ENCODE assay signal across 31 mouse cellular contexts in genomic region chr2:122036064-122036463, GRCm38 (mm10). TPM values are rescaled to one million over a fixed set of nuclear protein-coding genes. Genes with fewer than 3 reads are reported as not detected.
DNase-seq lines count a peak whose midpoint lies in the region; ATAC-seq and TF ChIP-seq lines count a peak whose summit lies in the region.
"Had no signal": no experiment of that assay in that cellular context is flagged by ENCODE, and none has a peak within 500 bp of the region (broad histone marks: within the 10 kb centered on the region; RNA-seq: fewer than 3 reads in every experiment).

No protein-coding gene starts in this region.

- no peaks in the 10 kb centered on the region for H3K9me3 ChIP-seq in stomach, embryonic 15.5 days
- H3K9me3 ChIP-seq in stomach, postnatal 0 days (ENCODE audit: control insufficient read depth, low read length): no peaks in the 10 kb centered on the region
- no peaks in the 10 kb centered on the region for H3K9me3 ChIP-seq in liver, embryonic 12.5 days (replicated peaks)
- H3K9me3 ChIP-seq in liver, postnatal 0 days (ENCODE audit: low read length): no peaks in the 10 kb centered on the region
- H3K9me3 ChIP-seq: embryonic facial prominence, embryonic 13.5 days; forebrain, embryonic 12.5 days; hindbrain, embryonic 10.5 days; hindbrain, embryonic 15.5 days; limb, embryonic 10.5 days; limb, embryonic 15.5 days; megakaryocyte, embryonic 14.5 days; midbrain, embryonic 15.5 days; neural tube, embryonic 15.5 days had no signal

- peak; percentile 35; the same call in 1 of the 2 replicates for ATAC-seq in stomach, embryonic 15.5 days (ENCODE audit: insufficient read depth, low FRiP score, low read depth)
- no peak for ATAC-seq in stomach, postnatal 0 days (ENCODE audit: low FRiP score, low TSS enrichment)
- ATAC-seq in liver, embryonic 12.5 days: peak; percentile 82
- ATAC-seq in liver, postnatal 0 days: peak; percentile 47
- ATAC-seq: activated CD4-positive, CD25-positive, alpha-beta regulatory T cell, adult 4 months; CD4-positive, CD25-positive, alpha-beta regulatory T cell, adult 4 months; forebrain, postnatal 0 days; inflammation-experienced regulatory T-cells, adult 6 months; midbrain, embryonic 15.5 days had no signal

- H3K4me3 ChIP-seq in stomach, embryonic 15.5 days (replicated peaks): no peak overlapping the region
- no peak overlapping the region for H3K4me3 ChIP-seq in stomach, postnatal 0 days (ENCODE audit: low read depth, low read length)
- H3K4me3 ChIP-seq in liver, embryonic 12.5 days: peak overlapping the region; percentile 17; the same call in 1 of the 2 replicates
- H3K4me3 ChIP-seq in liver, postnatal 0 days (ENCODE audit: low read depth, low read length): no peak overlapping the region
- H3K4me3 ChIP-seq: embryonic facial prominence, embryonic 13.5 days; forebrain, embryonic 12.5 days; hindbrain, embryonic 10.5 days; hindbrain, embryonic 15.5 days; layer of hippocampus, adult 2 months; limb, embryonic 10.5 days; limb, embryonic 15.5 days; megakaryocyte, embryonic 14.5 days; midbrain, embryonic 15.5 days; neural tube, embryonic 15.5 days had no signal

- H3K36me3 ChIP-seq in stomach, embryonic 15.5 days: peaks cover 11% of the 10 kb centered on the region
- no peaks in the 10 kb centered on the region for H3K36me3 ChIP-seq in stomach, postnatal 0 days (ENCODE audit: control insufficient read depth, insufficient read depth, low read length)
- peaks cover 86% of the 10 kb centered on the region for H3K36me3 ChIP-seq in liver, embryonic 12.5 days
- H3K36me3 ChIP-seq in liver, postnatal 0 days (replicated peaks; ENCODE audit: insufficient read depth, low read length): peaks cover 35% of the 10 kb centered on the region
- H3K36me3 ChIP-seq: midbrain, embryonic 15.5 days had no signal

- TF ChIP-seq EP300 in stomach, postnatal 0 days (optimal IDR thresholded peaks at IDR 0.05): no peak
- TF ChIP-seq EP300 in liver, postnatal 0 days (IDR thresholded peaks at IDR 0.05; ENCODE audit: low read depth): peak; percentile 69

- DNase-seq in stomach, postnatal 0 days (ENCODE audit: low spot score): no peak
- DNase-seq in liver, postnatal 0 days: no peak
- DNase-seq in left cerebral cortex, adult 18-20 months (ENCODE audit: low spot score in 2 of 2): no peak
- no peak for DNase-seq in layer of hippocampus, adult 9-10 months (ENCODE audit: low spot score)
- DNase-seq in urinary bladder, postnatal 14 days (ENCODE audit: low spot score): no peak
- DNase-seq: adrenal gland, adult 2 months; adrenal gland, postnatal 36 days; cerebellum, adult 9-10 months; forebrain, postnatal 0 days; gastrocnemius, postnatal 10 days; heart, postnatal 14 days; kidney, adult 11 months; kidney, postnatal 25 days; right cerebral cortex, postnatal 25 days; thymus, adult 2 months; thymus, postnatal 36 days had no signal

- H3K4me2 ChIP-seq in stomach, embryonic 15.5 days: no peak overlapping the region
- no peak overlapping the region for H3K4me2 ChIP-seq in stomach, postnatal 0 days (replicated peaks; ENCODE audit: low read depth)
- H3K4me2 ChIP-seq in liver, embryonic 12.5 days: peak overlapping the region; percentile 49
- H3K4me2 ChIP-seq in liver, postnatal 0 days (ENCODE audit: low read depth, low read length): peak overlapping the region; percentile 30; the same call in 1 of the 2 replicates
- H3K4me2 ChIP-seq: embryonic facial prominence, embryonic 13.5 days; forebrain, embryonic 12.5 days; hindbrain, embryonic 15.5 days; limb, embryonic 15.5 days; midbrain, embryonic 15.5 days; neural tube, embryonic 15.5 days had no signal

- WGBS in stomach, embryonic 15.5 days: 81% methylated on average over 3 of the region's 3 CpGs
- WGBS in stomach, postnatal 0 days: 89% methylated on average over 3 of the region's 3 CpGs
- WGBS in liver, embryonic 12.5 days (ENCODE audit: insufficient replicate concordance): 29% methylated on average over 3 of the region's 3 CpGs
- WGBS in liver, postnatal 0 days (ENCODE audit: insufficient replicate concordance): 57% methylated on average over 3 of the region's 3 CpGs

- no peaks in the 10 kb centered on the region for H3K27me3 ChIP-seq in stomach, embryonic 15.5 days (replicated peaks)
- H3K27me3 ChIP-seq in stomach, postnatal 0 days (ENCODE audit: control insufficient read depth, insufficient read depth, low read length): no peaks in the 10 kb centered on the region
- no peaks in the 10 kb centered on the region for H3K27me3 ChIP-seq in liver, embryonic 12.5 days (replicated peaks)
- H3K27me3 ChIP-seq in liver, postnatal 0 days (ENCODE audit: insufficient read depth, low read length): no peaks in the 10 kb centered on the region
- H3K27me3 ChIP-seq: embryonic facial prominence, embryonic 13.5 days; forebrain, embryonic 12.5 days; hindbrain, embryonic 15.5 days; limb, embryonic 15.5 days; megakaryocyte, embryonic 14.5 days; midbrain, embryonic 15.5 days; neural tube, embryonic 15.5 days had no signal

- H3K9ac ChIP-seq in stomach, embryonic 15.5 days: no peak overlapping the region
- H3K9ac ChIP-seq in stomach, postnatal 0 days (ENCODE audit: low read length): no peak overlapping the region
- H3K9ac ChIP-seq in liver, embryonic 12.5 days: peak overlapping the region; percentile 17; the same call in 1 of the 2 replicates
- no peak overlapping the region for H3K9ac ChIP-seq in liver, postnatal 0 days (replicated peaks)
- H3K9ac ChIP-seq: embryonic facial prominence, embryonic 13.5 days; forebrain, embryonic 12.5 days; forebrain, postnatal 0 days; hindbrain, embryonic 15.5 days; limb, embryonic 15.5 days; midbrain, embryonic 15.5 days; neural tube, embryonic 15.5 days had no signal

- H3K4me1 ChIP-seq in stomach, embryonic 15.5 days: no peaks in the 10 kb centered on the region
- H3K4me1 ChIP-seq in stomach, postnatal 0 days (replicated peaks; ENCODE audit: control insufficient read depth, insufficient read depth): no peaks in the 10 kb centered on the region
- H3K4me1 ChIP-seq in liver, embryonic 12.5 days: peaks cover 59% of the 10 kb centered on the region
- H3K4me1 ChIP-seq in liver, postnatal 0 days (ENCODE audit: insufficient read depth): peaks cover 19% of the 10 kb centered on the region
- H3K4me1 ChIP-seq: embryonic facial prominence, embryonic 13.5 days; forebrain, embryonic 12.5 days; hindbrain, embryonic 10.5 days; hindbrain, embryonic 15.5 days; limb, embryonic 10.5 days; limb, embryonic 15.5 days; midbrain, embryonic 15.5 days; neural tube, embryonic 15.5 days had no signal

- TF ChIP-seq CTCF in stomach, postnatal 0 days (IDR thresholded peaks at IDR 0.05; ENCODE audit: low read depth): no peak
- TF ChIP-seq CTCF in liver, postnatal 0 days (IDR thresholded peaks at IDR 0.05; ENCODE audit: low read depth): no peak

- H3K27ac ChIP-seq in stomach, embryonic 15.5 days: no peak overlapping the region
- no peak overlapping the region for H3K27ac ChIP-seq in stomach, postnatal 0 days (replicated peaks)
- peak overlapping the region; percentile 66 for H3K27ac ChIP-seq in liver, embryonic 12.5 days
- H3K27ac ChIP-seq in liver, postnatal 0 days (ENCODE audit: low read depth): 0 out of 2 replicates have a peak overlapping the region, but pooled peaks have one; percentile 5
- H3K27ac ChIP-seq: embryonic facial prominence, embryonic 13.5 days; forebrain, embryonic 12.5 days; hindbrain, embryonic 10.5 days; hindbrain, embryonic 15.5 days; layer of hippocampus, adult 2 months; limb, embryonic 10.5 days; limb, embryonic 15.5 days; midbrain, embryonic 15.5 days; neural tube, embryonic 15.5 days had no signal

RNA-seq across cellular contexts. Expression of gene Eif3j1, which starts 7.7 kb away (rescaled TPM):
- polyA plus RNA-seq in stomach, embryonic 15.5 days (2015; fragmentation: Nextera tagmentation; extraction: Ambion mirVana): 11.4 and 12.1 TPM in 2 replicates
- 8.6 and 9.5 TPM in 2 replicates for polyA plus RNA-seq in stomach, postnatal 0 days (2015; fragmentation: Nextera tagmentation; extraction: Ambion mirVana)
- polyA plus RNA-seq in liver, embryonic 12.5 days (2016; fragmentation: Nextera tagmentation; extraction: Ambion mirVana): 16.4 and 17.0 TPM in 2 replicates
- 9.8 and 10.3 TPM in 2 replicates for polyA plus RNA-seq in liver, postnatal 0 days (2015; fragmentation: Nextera tagmentation; extraction: Ambion mirVana)
- 10 to 100 TPM; 17.2 to 17.9 TPM for total RNA-seq in left cerebral cortex, adult 18-20 months (2021)

Comparison
In these comparisons a context has a peak if more than half of its experiments do, and no peak if none do; other contexts are left out.
1. H3K27ac ChIP-seq: peak in liver, embryonic 12.5 days (single experiment) and liver, postnatal 0 days (single experiment); none in stomach, embryonic 15.5 days (single experiment) and stomach, postnatal 0 days (single experiment).
2. H3K4me2 ChIP-seq: peak in liver, embryonic 12.5 days (single experiment) and liver, postnatal 0 days (single experiment); none in stomach, embryonic 15.5 days (single experiment) and stomach, postnatal 0 days (single experiment).